24 mouse cellular contexts compared by ENCODE assay signal in genomic region chr4:76503279-76503601, GRCm38 (mm10).
DNase-seq lines count a peak whose midpoint lies in the region; ATAC-seq lines count a peak whose summit lies in the region.
"Had no signal": no experiment of that assay in that cellular context is flagged by ENCODE, and none has a peak within 500 bp of the region (broad histone marks: within the 10 kb centered on the region; RNA-seq: fewer than 3 reads in every experiment).

No protein-coding gene starts in this region.

- H3K4me1 ChIP-seq in forebrain, embryonic 11.5 days (replicated peaks; ENCODE audit: control insufficient read depth, insufficient read depth, low read length), result no peaks in the 10 kb centered on the region
- no peaks in the 10 kb centered on the region for H3K4me1 ChIP-seq in forebrain, embryonic 10.5 days
- H3K4me1 ChIP-seq in neural tube, embryonic 15.5 days, result peaks cover 9% of the 10 kb centered on the region; the same call in 1 of the 2 replicates
- H3K4me1 ChIP-seq in limb, embryonic 11.5 days (ENCODE audit: control insufficient read depth, insufficient read depth, low read length), result 0 out of 2 replicates have a peak, but pooled peaks cover 7% of the 10 kb centered on the region
- H3K4me1 ChIP-seq: forebrain, embryonic 15.5 days; heart, embryonic 12.5 days; midbrain, embryonic 12.5 days had no signal

- no peak overlapping the region for H3K27ac ChIP-seq in forebrain, embryonic 11.5 days (ENCODE audit: low read depth, low read length)
- no peak overlapping the region for H3K27ac ChIP-seq in forebrain, embryonic 10.5 days
- H3K27ac ChIP-seq in neural tube, embryonic 15.5 days (replicated peaks), result no peak overlapping the region
- no peak overlapping the region for H3K27ac ChIP-seq in limb, embryonic 11.5 days (replicated peaks; ENCODE audit: low read depth, low read length)
- H3K27ac ChIP-seq: forebrain, embryonic 15.5 days; midbrain, embryonic 12.5 days had no signal

- no peaks in the 10 kb centered on the region for H3K9me3 ChIP-seq in forebrain, embryonic 11.5 days (ENCODE audit: control insufficient read depth, low read length)
- no peaks in the 10 kb centered on the region for H3K9me3 ChIP-seq in forebrain, embryonic 10.5 days
- H3K9me3 ChIP-seq in neural tube, embryonic 15.5 days (replicated peaks), result no peaks in the 10 kb centered on the region
- H3K9me3 ChIP-seq in limb, embryonic 11.5 days (ENCODE audit: control insufficient read depth, low read length), result no peaks in the 10 kb centered on the region
- H3K9me3 ChIP-seq: forebrain, embryonic 15.5 days; G1E; heart, embryonic 12.5 days; midbrain, embryonic 12.5 days had no signal

- H3K27me3 ChIP-seq in forebrain, embryonic 11.5 days (ENCODE audit: control insufficient read depth, insufficient read depth, low read length), result no peaks in the 10 kb centered on the region
- no peaks in the 10 kb centered on the region for H3K27me3 ChIP-seq in forebrain, embryonic 10.5 days (ENCODE audit: poor library complexity, severe bottlenecking)
- no peaks in the 10 kb centered on the region for H3K27me3 ChIP-seq in neural tube, embryonic 15.5 days (replicated peaks)
- H3K27me3 ChIP-seq in limb, embryonic 11.5 days (ENCODE audit: control insufficient read depth, insufficient read depth, low read length), result no peaks in the 10 kb centered on the region
- H3K27me3 ChIP-seq: CH12.LX; forebrain, embryonic 15.5 days; heart, embryonic 12.5 days; midbrain, embryonic 12.5 days had no signal

- H3K4me3 ChIP-seq in forebrain, embryonic 11.5 days (ENCODE audit: low read depth, low read length), result no peak overlapping the region
- H3K4me3 ChIP-seq in forebrain, embryonic 10.5 days, result no peak overlapping the region
- H3K4me3 ChIP-seq in neural tube, embryonic 15.5 days (replicated peaks), result no peak overlapping the region
- H3K4me3 ChIP-seq in limb, embryonic 11.5 days (ENCODE audit: low read depth, low read length), result no peak overlapping the region
- H3K4me3 ChIP-seq: forebrain, embryonic 15.5 days; heart, embryonic 12.5 days; midbrain, embryonic 12.5 days had no signal

- WGBS in forebrain, embryonic 11.5 days, result 17% methylated on average over 3 of the region's 3 CpGs
- WGBS in forebrain, embryonic 10.5 days, result 27% methylated on average over 3 of the region's 3 CpGs
- WGBS in neural tube, embryonic 15.5 days, result 22% methylated on average over 3 of the region's 3 CpGs
- 11% methylated on average over 3 of the region's 3 CpGs for WGBS in limb, embryonic 11.5 days

- H3K4me2 ChIP-seq in forebrain, embryonic 11.5 days (ENCODE audit: low read depth, low read length, severe bottlenecking), result no peak overlapping the region
- H3K4me2 ChIP-seq in neural tube, embryonic 15.5 days, result no peak overlapping the region
- H3K4me2 ChIP-seq in limb, embryonic 11.5 days (ENCODE audit: low read depth, severe bottlenecking), result no peak overlapping the region
- H3K4me2 ChIP-seq: forebrain, embryonic 15.5 days; heart, embryonic 12.5 days; liver, embryonic 11.5 days; midbrain, embryonic 12.5 days had no signal

- ATAC-seq in forebrain, embryonic 11.5 days (replicated peaks; ENCODE audit: low FRiP score), result no peak
- peak; percentile 66 for ATAC-seq in neural tube, embryonic 15.5 days (ENCODE audit: low FRiP score)
- no peak; the same call in 1 of the 2 replicates for ATAC-seq in limb, embryonic 11.5 days (ENCODE audit: insufficient number of reproducible peaks, low FRiP score, low TSS enrichment, low read depth)
- ATAC-seq: forebrain, embryonic 15.5 days had no signal

- H3K36me3 ChIP-seq in forebrain, embryonic 11.5 days (ENCODE audit: control insufficient read depth, insufficient read depth, low read length), result no peaks in the 10 kb centered on the region
- H3K36me3 ChIP-seq in forebrain, embryonic 10.5 days (replicated peaks), result no peaks in the 10 kb centered on the region
- no peaks in the 10 kb centered on the region for H3K36me3 ChIP-seq in neural tube, embryonic 15.5 days
- no peaks in the 10 kb centered on the region for H3K36me3 ChIP-seq in limb, embryonic 11.5 days (ENCODE audit: control insufficient read depth, insufficient read depth, low read length)
- H3K36me3 ChIP-seq: forebrain, embryonic 15.5 days; G1E; heart, embryonic 12.5 days; midbrain, embryonic 12.5 days had no signal

- DNase-seq in forebrain, embryonic 11.5 days (ENCODE audit: low spot score), result peak; percentile 51
- DNase-seq in forebrain, embryonic 10.5 days (ENCODE audit: extremely low spot score, low spot score), result no peak
- no peak for DNase-seq in neural tube, embryonic 10.5 days (ENCODE audit: extremely low spot score, low spot score)
- peak; percentile 43 for DNase-seq in limb, embryonic 11.5 days (ENCODE audit: low spot score)
- DNase-seq in gastrocnemius, adult 8-10 months (ENCODE audit: low spot score in 2 of 2), result no peak
- no peak for DNase-seq in kidney, adult 9 months
- DNase-seq: adrenal gland, adult 2 months; B cell, adult 2 months; gastrocnemius, postnatal 25 days; heart, adult 18-20 months; heart, postnatal 10 days; kidney, postnatal 25 days; layer of hippocampus, postnatal 36 days; lung, adult 18-20 months; lung, postnatal 10 days; right cerebral cortex, postnatal 25 days; spleen, adult 18-20 months had no signal

- no peak overlapping the region for H3K9ac ChIP-seq in forebrain, embryonic 11.5 days (ENCODE audit: low read length)
- no peak overlapping the region for H3K9ac ChIP-seq in neural tube, embryonic 15.5 days (replicated peaks)
- H3K9ac ChIP-seq in limb, embryonic 11.5 days (ENCODE audit: low read length), result no peak overlapping the region
- H3K9ac ChIP-seq: forebrain, embryonic 15.5 days; heart, embryonic 12.5 days; midbrain, embryonic 12.5 days had no signal

Comparison
In these comparisons a context has a peak if more than half of its experiments do, and no peak if none do; other contexts are left out.
1. DNase-seq: peak in forebrain, embryonic 11.5 days (single experiment) and limb, embryonic 11.5 days (single experiment); none in forebrain, embryonic 10.5 days (single experiment), neural tube, embryonic 10.5 days (single experiment), gastrocnemius, adult 8-10 months (0 of 2) and kidney, adult 9 months (single experiment).